Mouse (Mus musculus): ENCODE measurements at regions not wholly inside any gene's neighbourhood (a gene's known extent, or its start where the extent isn't known, plus 50 kb on each side); places are given as distances from the start of the nearest gene placed in this dataset.

- DNase-seq (ENCODE audit: low read depth): no peak
These were observed 395.8 kb downstream of the Tshz3 start for GRCm38 (mm10) chr7:37093721-37094120.

GRCm38 (mm10) chr7:37095839-37096238 is 397.9 kb downstream of the Tshz3 start:
- no peak for DNase-seq (ENCODE audit: low read depth)

- no peak for DNase-seq (ENCODE audit: low read depth)
These were observed 398.4 kb downstream of the Tshz3 start for GRCm38 (mm10) chr7:37096291-37096690.

GRCm38 (mm10) chr7:37098950-37099349 is 401.0 kb downstream of the Tshz3 start:
- no peak for DNase-seq (ENCODE audit: low read depth)

GRCm38 (mm10) chr7:37104671-37105070 is 406.8 kb downstream of the Tshz3 start:
- DNase-seq (ENCODE audit: low read depth): no peak

- no peak for DNase-seq (ENCODE audit: low read depth)
These were observed 413.2 kb downstream of the Tshz3 start for GRCm38 (mm10) chr7:37111071-37111470.

GRCm38 (mm10) chr7:37120776-37121175 is 422.9 kb downstream of the Tshz3 start:
- DNase-seq (ENCODE audit: low read depth): no peak

- no peak for DNase-seq (ENCODE audit: low read depth)
These were observed 442.3 kb downstream of the Tshz3 start for GRCm38 (mm10) chr7:37140191-37140590.

GRCm38 (mm10) chr7:37142780-37143179 is 444.9 kb downstream of the Tshz3 start:
- DNase-seq (ENCODE audit: low read depth): no peak

- DNase-seq (ENCODE audit: low read depth): no peak
These were observed 446.4 kb downstream of the Tshz3 start for GRCm38 (mm10) chr7:37144303-37144702.

- no peak for DNase-seq (ENCODE audit: low read depth)
These were observed 451.8 kb downstream of the Tshz3 start for GRCm38 (mm10) chr7:37149711-37150110.

GRCm38 (mm10) chr7:37159801-37160200 is 461.9 kb downstream of the Tshz3 start:
- DNase-seq (ENCODE audit: low read depth): no peak

GRCm38 (mm10) chr7:37168883-37169282 is 471.0 kb downstream of the Tshz3 start:
- no peak for DNase-seq (ENCODE audit: low read depth)

GRCm38 (mm10) chr7:37175746-37176145 is 477.8 kb downstream of the Tshz3 start:
- no peak for DNase-seq (ENCODE audit: low read depth)

GRCm38 (mm10) chr7:37178256-37178655 is 480.3 kb downstream of the Tshz3 start:
- DNase-seq (ENCODE audit: low read depth): no peak

GRCm38 (mm10) chr7:37179907-37180306 is 482.0 kb downstream of the Tshz3 start:
- no peak for DNase-seq (ENCODE audit: low read depth)

GRCm38 (mm10) chr7:37180416-37180815 is 482.5 kb downstream of the Tshz3 start:
- DNase-seq (ENCODE audit: low read depth): no peak

GRCm38 (mm10) chr7:37181109-37181508 is 483.2 kb downstream of the Tshz3 start:
- DNase-seq (ENCODE audit: low read depth): no peak

GRCm38 (mm10) chr7:37192536-37192935 is 494.6 kb downstream of the Tshz3 start:
- no peak for DNase-seq (ENCODE audit: low read depth)

- DNase-seq (ENCODE audit: low read depth): no peak
These were observed 506.9 kb downstream of the Tshz3 start for GRCm38 (mm10) chr7:37204800-37205199.

- DNase-seq (ENCODE audit: low read depth): no peak
These were observed 510.4 kb downstream of the Tshz3 start for GRCm38 (mm10) chr7:37208305-37208704.

GRCm38 (mm10) chr7:37213751-37214181 is 515.8 kb downstream of the Tshz3 start:
- no peak for DNase-seq (ENCODE audit: low read depth)

GRCm38 (mm10) chr7:37215498-37215897 is 517.6 kb downstream of the Tshz3 start:
- DNase-seq (ENCODE audit: low read depth): no peak

GRCm38 (mm10) chr7:37220476-37220875 is 522.6 kb downstream of the Tshz3 start:
- no peak for DNase-seq (ENCODE audit: low read depth)

- no peak for DNase-seq (ENCODE audit: low read depth)
These were observed 528.5 kb downstream of the Tshz3 start for GRCm38 (mm10) chr7:37226423-37226822.
